Mouse (Mus musculus) kidney, postnatal 0 days (tissue): ENCODE results near the gene Dedd2. TPM values are rescaled to one million over a fixed set of nuclear protein-coding genes. Genes with fewer than 3 reads are reported as not detected.

ENCODE experiments used
- ATAC-seq: fragments of 200-750 bp; cut with Nextera tagmentation; replicated peaks from 2 replicates; pipeline ENCODE4 v1.8.0; 2017; ENCODE audit warnings: low read depth, moderate number of reproducible peaks, moderate TSS enrichment, moderate library complexity; ENCODE audit not compliant: low FRiP score
- DNase-seq: peaks from one replicate; pipeline ENCODE4 v3.0.0-alpha.2; 2016; ENCODE audit warnings: low spot score
- H3K27ac ChIP-seq: fragments of 300-500 bp; sonication (generic); 2 replicates; pipeline ENCODE4 v1.5.1; 2014; ENCODE audit warnings: mild to moderate bottlenecking
- H3K27me3 ChIP-seq: fragments of 300-500 bp; sonication (generic); 2 replicates; pipeline ENCODE4 v1.6.1; 2014; ENCODE audit warnings: low read length, mixed read lengths; ENCODE audit not compliant: insufficient read depth
- H3K36me3 ChIP-seq: fragments of 300-500 bp; sonication (generic); 2 replicates; pipeline ENCODE4 v1.6.1; 2014; ENCODE audit warnings: low read length, mixed read lengths; ENCODE audit not compliant: insufficient read depth
- H3K4me1 ChIP-seq: fragments of 300-500 bp; sonication (generic); replicated peaks from 2 replicates; pipeline ENCODE4 v1.6.1; 2014; ENCODE audit warnings: antibody characterized with exemption, low read length, mixed read lengths; ENCODE audit not compliant: insufficient read depth
- H3K4me2 ChIP-seq: fragments of 300-500 bp; sonication (generic); 2 replicates; pipeline ENCODE4 v1.6.1; 2014; ENCODE audit warnings: mild to moderate bottlenecking, low read length, moderate library complexity, mixed read lengths
- H3K4me3 ChIP-seq: fragments of 300-500 bp; sonication (generic); replicated peaks from 2 replicates; pipeline ENCODE4 v1.5.1; 2014; ENCODE audit warnings: low read depth, low read length
- H3K9ac ChIP-seq: fragments of 300-500 bp; sonication (generic); 2 replicates; pipeline ENCODE4 v1.6.1; 2014; ENCODE audit warnings: low read depth, low read length
- H3K9me3 ChIP-seq: fragments of 300-500 bp; sonication (generic); replicated peaks from 2 replicates; pipeline ENCODE4 v1.6.1; 2016; ENCODE audit warnings: low read length, inconsistent platforms, mixed read lengths
- CTCF ChIP-seq: IDR thresholded peaks from 2 replicates; pipeline ENCODE4 v1.5.1; 2016; ENCODE audit warnings: antibody characterized with exemption, low read depth, mild to moderate bottlenecking, moderate library complexity
- WGBS: fragments of 180-500 bp; shearing (Covaris S2); extraction: QIAGEN DNeasy Blood & Tissue Kit; methylation state at CpG from one replicate; pipeline ENCODE4 v1.1.7; 2014; 5-methylcytosine and 5-hydroxymethylcytosine counted together
- polyA plus RNA-seq: library from polyadenylated mRNA; unstranded; fragments of >200 nt; fragmentation: Nextera tagmentation; extraction: Ambion mirVana; gene quantifications from 2 replicates; pipeline ENCODE4 v1.2.1, GENCODE M21; 2015

Gene Dedd2
- polyA plus RNA-seq, 1 experiment from 2014 or later = 15.6 TPM

DNA sequence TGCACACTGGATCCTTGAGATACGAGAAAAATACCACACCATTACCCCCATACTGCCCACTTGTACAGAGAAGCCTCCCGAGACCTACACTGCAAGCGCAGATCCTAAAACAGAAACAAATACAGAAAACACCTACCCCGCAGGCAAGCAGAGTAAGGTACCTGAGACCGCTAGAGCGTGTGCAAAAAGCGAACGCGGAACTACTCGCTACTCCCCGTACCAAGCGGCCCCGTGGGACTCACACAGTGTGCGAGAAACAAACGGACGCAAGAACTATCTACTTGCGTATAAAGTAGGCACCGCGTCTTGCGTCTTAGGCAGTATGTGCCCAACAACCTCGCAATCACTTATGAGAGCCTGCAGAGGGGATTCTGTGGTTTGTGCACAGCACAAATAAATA is 38.6 kb downstream of the Dedd2 start:
- peaks cover 5% of the 10 kb centered on the region; the same call in 1 of the 2 replicates for H3K4me1 ChIP-seq
- 4% methylated on average over 21 of the region's 21 CpGs for WGBS
- ATAC-seq = no peak
- no peaks in the 10 kb centered on the region for H3K9me3 ChIP-seq
- no peak overlapping the region for H3K27ac ChIP-seq
- no peak for DNase-seq
- H3K4me2 ChIP-seq = no peak overlapping the region
- H3K9ac ChIP-seq = no peak overlapping the region
- peaks cover 58% of the 10 kb centered on the region for H3K27me3 ChIP-seq
- TF ChIP-seq CTCF = no peak
- H3K36me3 ChIP-seq = no peaks in the 10 kb centered on the region
- no peak overlapping the region for H3K4me3 ChIP-seq

DNA sequence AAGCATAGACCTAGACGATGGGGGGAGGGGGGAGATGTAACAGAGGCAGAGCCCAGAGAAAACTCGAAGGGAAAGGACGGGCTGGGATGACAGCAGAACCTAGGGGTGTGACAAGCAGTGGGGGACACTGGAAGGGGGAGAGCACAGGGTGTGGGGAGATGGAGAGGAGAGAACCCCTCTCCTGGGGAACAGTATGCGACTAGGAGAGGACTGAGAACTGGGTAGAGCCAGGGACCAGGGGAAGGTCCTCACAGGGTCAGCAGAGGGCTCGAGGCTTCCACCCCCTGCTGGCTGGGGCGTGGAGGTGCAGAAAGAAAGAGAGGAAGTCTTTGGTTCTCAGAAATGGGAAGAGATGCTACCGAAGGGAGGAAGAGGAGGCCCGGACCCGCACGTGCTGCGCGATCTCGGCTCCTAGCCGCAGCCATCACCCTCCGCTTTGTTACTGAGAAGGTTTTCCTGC is 39.1 kb downstream of the Dedd2 start:
- no peak; the same call in 1 of the 2 replicates for ATAC-seq
- H3K36me3 ChIP-seq = no peaks in the 10 kb centered on the region
- no peak overlapping the region for H3K27ac ChIP-seq
- TF ChIP-seq CTCF = peak; percentile 62
- no peak overlapping the region for H3K4me2 ChIP-seq
- WGBS = 6% methylated on average over 15 of the region's 15 CpGs
- H3K4me1 ChIP-seq = peaks cover 5% of the 10 kb centered on the region; the same call in 1 of the 2 replicates
- no peak overlapping the region for H3K9ac ChIP-seq
- peak; percentile 43 for DNase-seq
- no peaks in the 10 kb centered on the region for H3K9me3 ChIP-seq
- peaks cover 61% of the 10 kb centered on the region for H3K27me3 ChIP-seq
- H3K4me3 ChIP-seq = no peak overlapping the region

DNA sequence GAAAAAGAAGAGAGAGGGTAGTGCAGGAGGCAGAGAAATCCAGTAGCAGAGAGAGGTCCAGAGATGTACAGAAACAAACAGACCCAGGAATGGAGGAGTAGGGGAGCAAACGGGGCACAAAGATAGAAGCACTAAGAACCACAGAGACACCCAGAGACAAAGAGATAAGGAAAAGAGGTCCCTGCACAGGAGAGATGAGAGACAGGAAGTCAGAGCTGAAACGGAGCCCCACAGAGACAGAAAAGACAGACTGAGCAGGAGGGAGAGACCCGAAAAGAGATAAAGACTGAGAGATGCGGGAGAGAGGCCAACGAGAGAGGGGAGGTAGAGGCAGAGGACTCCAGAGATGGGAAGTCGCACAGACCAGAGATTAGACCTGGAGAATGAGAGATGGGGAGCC is 39.9 kb downstream of the Dedd2 start:
- Histone ChIP-seq H3K4me1 (peaks cover 5% of the 10 kb centered on the region; the same call in 1 of the 2 replicates), H3K36me3 (no peaks in the 10 kb centered on the region), H3K4me3 (no peak overlapping the region), H3K27ac (no peak overlapping the region), H3K9ac (no peak overlapping the region), H3K27me3 (peaks cover 63% of the 10 kb centered on the region), H3K4me2 (no peak overlapping the region), H3K9me3 (no peaks in the 10 kb centered on the region)
- TF ChIP-seq CTCF = no peak
- 3% methylated on average over 6 of the region's 6 CpGs for WGBS
- no peak for ATAC-seq
- no peak for DNase-seq

DNA sequence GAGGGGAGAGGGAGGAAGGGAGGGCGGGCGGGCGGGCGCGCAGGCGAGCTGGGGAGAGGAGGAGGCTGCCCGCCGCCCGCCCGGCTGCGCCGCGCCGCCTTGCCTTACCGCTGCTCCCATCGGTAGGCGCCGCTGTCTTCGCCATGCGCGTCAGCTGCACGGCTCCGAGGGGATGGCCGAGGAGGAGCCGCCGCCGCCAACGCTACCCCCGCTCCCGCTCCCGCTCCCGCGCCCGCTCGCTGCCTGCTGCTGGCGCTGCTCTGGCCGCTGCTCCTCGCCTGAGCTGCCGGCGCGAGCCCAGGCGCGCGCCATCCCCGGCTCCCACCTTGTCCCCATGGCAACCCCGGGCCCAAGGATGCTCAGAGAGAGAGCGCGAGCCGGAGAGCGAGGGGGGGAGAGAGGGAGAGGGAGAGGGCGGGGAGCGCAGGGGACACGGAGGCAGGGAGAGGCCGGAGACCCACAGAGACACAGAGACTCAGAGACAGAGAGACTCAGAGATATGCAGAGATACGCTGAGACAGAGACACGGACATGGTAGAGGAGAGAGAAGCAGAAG is 40.7 kb downstream of the Dedd2 start, which contains the start of gene Pou2f2:
Gene Pou2f2 (minus strand): TSS at position 121 of the 556 bp plus-strand sequence.
- Histone ChIP-seq H3K36me3 (no peaks in the 10 kb centered on the region), H3K27me3 (peaks cover 63% of the 10 kb centered on the region), H3K9ac (no peak within 1 kb of the TSS), H3K27ac (no peak within 1 kb of the TSS), H3K9me3 (no peaks in the 10 kb centered on the region), H3K4me1 (peaks cover 5% of the 10 kb centered on the region; the same call in 1 of the 2 replicates), H3K4me3 (peak within 1 kb of the TSS; percentile 38), H3K4me2 (peak within 1 kb of the TSS; percentile 78)
- ATAC-seq (peak; percentile 74), DNase-seq (peak; percentile 75)
- peak; percentile 41; the same call in 1 of the 2 replicates for TF ChIP-seq CTCF
- WGBS = 2% methylated on average over 30 of the region's 56 CpGs

DNA sequence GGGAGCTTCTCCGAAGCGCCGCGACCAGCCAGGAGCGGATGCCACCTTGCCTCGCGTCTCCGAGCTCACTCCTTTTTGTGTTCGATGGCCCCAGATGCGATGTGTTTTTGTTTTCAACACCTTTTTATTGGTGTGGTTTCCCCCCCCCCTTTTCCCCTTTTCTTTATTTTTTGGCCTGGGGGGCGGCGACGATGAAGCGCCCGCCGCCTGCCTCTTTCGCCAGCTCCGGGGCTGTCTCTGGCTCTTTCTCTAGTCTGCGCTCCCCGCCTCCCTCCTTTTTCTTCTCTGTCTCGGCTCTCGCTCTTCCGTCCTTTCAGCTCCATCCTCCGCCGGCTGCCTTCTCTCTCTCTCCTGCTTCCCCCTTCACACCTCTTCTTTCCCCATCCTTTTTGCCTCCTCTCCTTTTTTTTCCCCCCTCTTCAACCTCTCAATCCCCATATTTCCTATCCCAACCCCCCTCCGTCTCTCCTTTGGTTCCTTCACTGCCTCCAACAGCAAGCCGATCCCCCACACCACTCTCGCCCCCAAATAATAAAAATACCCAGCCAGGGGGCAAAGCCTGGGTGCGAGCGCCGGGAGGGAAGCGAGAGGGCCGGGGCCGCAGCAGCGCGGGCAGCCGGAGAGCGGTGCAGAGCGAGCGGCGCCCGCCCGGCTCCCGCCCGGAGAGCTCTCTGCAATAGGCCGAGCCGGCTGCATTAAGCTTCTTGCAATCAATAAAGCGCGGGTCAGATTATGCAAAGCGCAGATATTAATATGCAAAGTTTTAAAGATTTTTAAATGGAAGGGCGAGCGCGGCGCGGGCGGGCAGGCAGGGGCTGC is 41.4 kb downstream of the Dedd2 start:
- Histone ChIP-seq H3K27me3 (peaks cover 63% of the 10 kb centered on the region), H3K4me3 (peak overlapping the region; percentile 38), H3K9me3 (no peaks in the 10 kb centered on the region), H3K9ac (no peak overlapping the region), H3K4me2 (peak overlapping the region; percentile 78), H3K4me1 (peaks cover 5% of the 10 kb centered on the region; the same call in 1 of the 2 replicates), H3K27ac (no peak overlapping the region), H3K36me3 (no peaks in the 10 kb centered on the region)
- DNase-seq (no peak), ATAC-seq (no peak; the same call in 1 of the 2 replicates)
- WGBS = under 1% methylated on average over 55 of the region's 56 CpGs
- no peak for TF ChIP-seq CTCF

DNA sequence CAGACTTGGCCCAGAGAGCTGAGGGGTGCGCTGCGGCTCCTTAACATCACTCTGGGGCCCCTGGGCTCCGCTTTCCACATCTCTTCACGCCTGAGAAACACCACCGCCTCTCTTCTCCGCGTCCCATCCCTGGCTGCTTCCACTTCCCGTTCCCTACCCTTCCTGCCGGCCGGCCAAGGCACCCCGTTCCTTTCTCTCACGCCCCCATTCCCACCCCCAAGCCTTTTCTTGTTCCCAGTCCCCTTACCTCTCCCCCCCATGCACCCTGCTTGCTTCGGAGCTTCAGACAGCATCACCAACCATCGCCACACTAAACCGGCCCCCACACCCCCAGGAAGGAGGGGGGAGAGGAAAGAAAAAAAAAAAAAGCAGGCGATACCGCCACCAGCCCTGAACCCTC is 42.1 kb downstream of the Dedd2 start:
- peaks cover 63% of the 10 kb centered on the region for H3K27me3 ChIP-seq
- DNase-seq (no peak), ATAC-seq (no peak)
- H3K4me1 ChIP-seq = peaks cover 5% of the 10 kb centered on the region; the same call in 1 of the 2 replicates
- H3K9me3 ChIP-seq = no peaks in the 10 kb centered on the region
- 2% methylated on average over 17 of the region's 17 CpGs for WGBS
- H3K9ac ChIP-seq = no peak overlapping the region
- no peak overlapping the region for H3K27ac ChIP-seq
- H3K4me3 ChIP-seq = 0 out of 2 replicates have a peak overlapping the region, but pooled peaks have one; percentile 38
- no peaks in the 10 kb centered on the region for H3K36me3 ChIP-seq
- no peak for TF ChIP-seq CTCF
- peak overlapping the region; percentile 78 for H3K4me2 ChIP-seq
